Mouse (Mus musculus) CD4-positive helper T cell, adult 2 months (primary cell): ENCODE results near the gene Slc22a5.
A peak's percentile ranks its signal among the peaks of the same experiment; 100 is the strongest.
"Not testable (repeated sequence)": the region's sequence is repeated elsewhere in the genome, so short reads cannot be mapped to it uniquely, and the experiment has no call there.

Source experiments
- DNase-seq: peaks from one replicate; pipeline ENCODE4 v3.0.0-alpha.2; 2012; ENCODE audit warnings: low read depth, missing footprints, low spot score

Gene Slc22a5

GRCm38 (mm10) chr11:53891505-53892451, at the start of gene Slc22a5:
Slc22a5 (minus strand) TSS chr11:53891660.
- peak; percentile 98 for DNase-seq

GRCm38 (mm10) chr11:53931944-53932318, 40.5 kb upstream of the Slc22a5 start:
- not testable (repeated sequence) for DNase-seq

- peak; percentile 49 for DNase-seq
These were observed 39.9 kb upstream of the Slc22a5 start for GRCm38 (mm10) chr11:53931091-53931943.

- DNase-seq: no peak
These were observed 38.3 kb upstream of the Slc22a5 start for GRCm38 (mm10) chr11:53929741-53930140.

GRCm38 (mm10) chr11:53928585-53928984, 37.1 kb upstream of the Slc22a5 start:
- DNase-seq: no peak

GRCm38 (mm10) chr11:53926303-53926702, 34.8 kb upstream of the Slc22a5 start:
- DNase-seq: no peak

- DNase-seq: no peak
These were observed 27.4 kb upstream of the Slc22a5 start for GRCm38 (mm10) chr11:53918851-53919250.

- DNase-seq: no peak
These were observed 19.6 kb upstream of the Slc22a5 start for GRCm38 (mm10) chr11:53911011-53911410.

- DNase-seq: no peak
These were observed 17.2 kb upstream of the Slc22a5 start for GRCm38 (mm10) chr11:53908686-53909085.

- DNase-seq: no peak
These were observed 13.1 kb upstream of the Slc22a5 start for GRCm38 (mm10) chr11:53904534-53904925.

GRCm38 (mm10) chr11:53903781-53904533, 12.5 kb upstream of the Slc22a5 start:
- DNase-seq: no peak

- no peak for DNase-seq
These were observed 11.3 kb upstream of the Slc22a5 start for GRCm38 (mm10) chr11:53902741-53903140.

- no peak for DNase-seq
These were observed 9.5 kb upstream of the Slc22a5 start for GRCm38 (mm10) chr11:53900991-53901390.

- DNase-seq: no peak
These were observed 8.5 kb upstream of the Slc22a5 start for GRCm38 (mm10) chr11:53899981-53900380.

- no peak for DNase-seq
These were observed 7.5 kb upstream of the Slc22a5 start for GRCm38 (mm10) chr11:53899004-53899403.

GRCm38 (mm10) chr11:53896935-53897334, 5.5 kb upstream of the Slc22a5 start:
- no peak for DNase-seq

GRCm38 (mm10) chr11:53893451-53893850, 2.0 kb upstream of the Slc22a5 start:
- no peak for DNase-seq

- peak; percentile 81 for DNase-seq
These were observed 1.4 kb upstream of the Slc22a5 start for GRCm38 (mm10) chr11:53892716-53893416.

GRCm38 (mm10) chr11:53890906-53891504, 455 bp downstream of the Slc22a5 start:
- no peak for DNase-seq

GRCm38 (mm10) chr11:53890225-53890624, 1.2 kb downstream of the Slc22a5 start:
- DNase-seq: no peak
